Mouse (Mus musculus): ENCODE measurements around the gene Sephs2. TPM values are rescaled to one million over a fixed set of nuclear protein-coding genes. Genes with fewer than 3 reads are reported as not detected.

Gene Sephs2
- polyA plus RNA-seq, 1 experiment: 12.9 TPM

DNA sequence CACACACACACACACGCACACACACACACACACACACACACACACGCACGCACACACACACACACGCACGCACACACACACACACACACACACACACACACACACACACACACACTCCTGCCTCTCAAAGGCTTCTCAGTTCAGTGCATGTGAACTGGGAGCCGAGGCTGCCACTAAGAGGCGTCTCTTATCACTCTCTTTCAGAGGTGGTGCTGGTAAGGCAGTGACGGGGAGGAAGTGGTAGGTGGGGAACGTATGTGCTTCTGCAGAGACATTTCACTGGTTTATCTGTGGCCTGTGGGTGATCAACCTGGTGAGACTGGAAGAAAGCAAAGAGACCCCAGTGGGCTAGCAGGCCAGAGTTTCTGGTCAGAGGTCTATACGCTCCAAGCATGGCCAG lies 11.3 kb upstream of the Sephs2 start:
- WGBS: 22% methylated on average over 10 of the region's 10 CpGs
- H3K27me3 ChIP-seq (ENCODE audit: control insufficient read depth, insufficient read depth, low read length): no peaks in the 10 kb centered on the region
- H3K4me3 ChIP-seq (ENCODE audit: extremely low read depth, insufficient read depth, insufficient read length): no peak overlapping the region
- H3K4me1 ChIP-seq (ENCODE audit: control insufficient read depth, insufficient read depth, insufficient read length): peaks cover 30% of the 10 kb centered on the region; the same call in 1 of the 2 replicates
- H3K36me3 ChIP-seq (ENCODE audit: control insufficient read depth, insufficient read depth, low read length): no peaks in the 10 kb centered on the region
- DNase-seq (ENCODE audit: low read depth in 1 of 2, low spot score in 2 of 2): peak in 1 of 2 experiments; percentile 32
- peak overlapping the region; percentile 83 for H3K27ac ChIP-seq (ENCODE audit: insufficient read depth, low read length)
- no peak for TF ChIP-seq POLR2A (IDR thresholded peaks at IDR 0.05; ENCODE audit: low read depth, low read length)
- TF ChIP-seq CTCF (IDR thresholded peaks at IDR 0.05; ENCODE audit: extremely low read depth, insufficient read depth, insufficient read length, insufficient replicate concordance): no peak

DNA sequence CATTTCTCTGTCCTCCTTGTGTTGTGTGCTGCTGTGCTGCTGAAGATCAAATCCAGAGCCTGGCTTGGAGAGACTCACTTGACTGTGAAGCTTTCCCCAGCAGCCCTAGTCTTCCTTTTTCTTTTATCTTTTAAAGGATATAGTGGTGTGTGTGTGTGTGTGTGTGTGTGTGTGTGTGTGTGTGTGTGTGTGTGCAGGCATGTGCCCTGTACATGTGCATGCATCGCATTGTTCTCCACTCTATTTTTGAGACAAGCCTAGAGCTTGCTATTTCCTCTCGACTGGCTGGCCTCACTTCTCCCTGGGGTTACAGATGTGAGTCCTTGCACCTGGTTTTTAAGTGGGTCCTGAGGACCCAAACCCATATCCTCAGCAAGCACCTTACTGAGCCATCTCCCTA lies 8.3 kb upstream of the Sephs2 start:
- DNase-seq (ENCODE audit: low read depth in 1 of 2, low spot score in 2 of 2): no peak
- TF ChIP-seq CTCF (IDR thresholded peaks at IDR 0.05; ENCODE audit: extremely low read depth, insufficient read depth, insufficient read length, insufficient replicate concordance): no peak
- TF ChIP-seq POLR2A (IDR thresholded peaks at IDR 0.05; ENCODE audit: low read depth, low read length): no peak
- peaks cover 11% of the 10 kb centered on the region; the same call in 1 of the 2 replicates for H3K4me1 ChIP-seq (ENCODE audit: control insufficient read depth, insufficient read depth, insufficient read length)
- no peaks in the 10 kb centered on the region for H3K27me3 ChIP-seq (ENCODE audit: control insufficient read depth, insufficient read depth, low read length)
- H3K4me3 ChIP-seq (ENCODE audit: extremely low read depth, insufficient read depth, insufficient read length): no peak overlapping the region
- H3K36me3 ChIP-seq (ENCODE audit: control insufficient read depth, insufficient read depth, low read length): no peaks in the 10 kb centered on the region
- 23% methylated on average over 2 of the region's 2 CpGs for WGBS
- no peak overlapping the region for H3K27ac ChIP-seq (ENCODE audit: insufficient read depth, low read length)

DNA sequence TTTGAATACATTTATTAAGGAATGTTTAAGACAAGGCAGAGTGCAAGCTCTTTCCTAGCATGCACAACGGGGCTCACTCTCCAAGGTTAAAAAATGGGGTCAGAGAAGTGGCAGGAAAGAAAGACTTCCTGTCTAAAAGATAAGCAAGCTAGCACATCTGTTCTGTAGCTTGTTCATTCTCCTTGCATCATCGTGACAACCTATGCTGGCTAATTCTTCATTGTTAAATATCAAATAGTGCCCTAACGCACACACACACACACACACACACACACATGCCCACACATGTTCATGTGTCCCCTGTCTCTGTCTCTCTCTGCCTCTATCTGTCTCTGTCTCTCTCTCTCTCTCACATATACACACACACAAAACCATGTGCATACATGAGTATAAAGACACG lies 7.3 kb upstream of the Sephs2 start:
- Histone ChIP-seq H3K4me1 (ENCODE audit: control insufficient read depth, insufficient read depth, insufficient read length) (peaks cover 11% of the 10 kb centered on the region; the same call in 1 of the 2 replicates), H3K4me3 (ENCODE audit: extremely low read depth, insufficient read depth, insufficient read length) (no peak overlapping the region), H3K36me3 (ENCODE audit: control insufficient read depth, insufficient read depth, low read length) (no peaks in the 10 kb centered on the region), H3K27me3 (ENCODE audit: control insufficient read depth, insufficient read depth, low read length) (no peaks in the 10 kb centered on the region), H3K27ac (ENCODE audit: insufficient read depth, low read length) (no peak overlapping the region)
- 28% methylated on average over 4 of the region's 4 CpGs for WGBS
- TF ChIP-seq CTCF (IDR thresholded peaks at IDR 0.05; ENCODE audit: extremely low read depth, insufficient read depth, insufficient read length, insufficient replicate concordance): no peak
- no peak for DNase-seq (ENCODE audit: low read depth in 1 of 2, low spot score in 2 of 2)

DNA sequence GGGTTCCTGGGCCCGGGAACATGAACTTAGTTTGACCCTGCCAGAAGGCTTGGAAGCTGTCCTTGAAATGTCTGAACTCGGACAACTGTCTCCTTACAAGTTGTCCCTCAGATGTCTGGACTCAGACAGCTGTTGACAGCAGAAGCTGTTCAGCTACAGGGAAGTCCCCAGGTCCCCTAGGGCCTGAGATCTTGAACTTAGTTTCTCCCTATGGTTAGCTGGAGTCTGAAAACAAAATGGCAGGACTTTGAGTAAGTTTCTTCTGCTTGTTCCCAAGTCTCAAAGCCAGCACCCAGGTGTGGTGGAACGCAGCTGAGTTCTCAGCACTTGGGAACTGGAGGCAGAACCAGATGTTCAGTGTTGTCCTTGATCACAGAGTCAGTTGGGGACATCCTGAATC lies 6.2 kb upstream of the Sephs2 start:
- H3K27ac ChIP-seq (ENCODE audit: insufficient read depth, low read length): no peak overlapping the region
- WGBS: 67% methylated on average over 3 of the region's 3 CpGs
- no peak for TF ChIP-seq CTCF (IDR thresholded peaks at IDR 0.05; ENCODE audit: extremely low read depth, insufficient read depth, insufficient read length, insufficient replicate concordance)
- TF ChIP-seq POLR2A (IDR thresholded peaks at IDR 0.05; ENCODE audit: low read depth, low read length): no peak
- H3K36me3 ChIP-seq (ENCODE audit: control insufficient read depth, insufficient read depth, low read length): no peaks in the 10 kb centered on the region
- DNase-seq (ENCODE audit: low read depth in 1 of 2, low spot score in 2 of 2): no peak
- no peaks in the 10 kb centered on the region for H3K27me3 ChIP-seq (ENCODE audit: control insufficient read depth, insufficient read depth, low read length)
- no peak overlapping the region for H3K4me3 ChIP-seq (ENCODE audit: extremely low read depth, insufficient read depth, insufficient read length)
- H3K4me1 ChIP-seq (ENCODE audit: control insufficient read depth, insufficient read depth, insufficient read length): peaks cover 8% of the 10 kb centered on the region; the same call in 1 of the 2 replicates

DNA sequence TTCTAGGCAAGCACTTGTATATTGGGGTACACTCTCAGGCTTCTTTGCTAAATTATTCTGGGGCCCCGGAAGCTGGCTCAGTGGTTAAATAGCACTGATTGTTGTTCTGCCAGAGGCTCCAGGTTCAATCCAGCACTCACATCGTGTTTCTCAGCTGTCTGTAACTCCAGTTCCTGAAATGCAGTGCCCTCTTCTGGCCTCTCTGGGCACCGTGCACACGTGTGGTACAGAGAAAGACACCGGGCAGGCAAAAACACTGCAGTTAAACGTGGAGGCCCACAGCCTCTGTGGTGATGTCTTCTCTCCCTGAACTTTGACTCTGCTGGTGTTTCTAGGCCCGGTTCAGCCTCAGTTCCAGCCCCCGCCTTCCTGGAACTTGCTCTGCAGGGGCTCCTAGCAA lies 4.5 kb upstream of the Sephs2 start:
- H3K27me3 ChIP-seq (ENCODE audit: control insufficient read depth, insufficient read depth, low read length): no peaks in the 10 kb centered on the region
- H3K27ac ChIP-seq (ENCODE audit: insufficient read depth, low read length): no peak overlapping the region
- H3K36me3 ChIP-seq (ENCODE audit: control insufficient read depth, insufficient read depth, low read length): no peaks in the 10 kb centered on the region
- WGBS: 15% methylated on average over 8 of the region's 8 CpGs
- H3K4me1 ChIP-seq (ENCODE audit: control insufficient read depth, insufficient read depth, insufficient read length): peaks cover 7% of the 10 kb centered on the region; the same call in 1 of the 2 replicates
- no peak for TF ChIP-seq POLR2A (IDR thresholded peaks at IDR 0.05; ENCODE audit: low read depth, low read length)
- peak; percentile 65; the same call in 1 of the 2 replicates for TF ChIP-seq CTCF (IDR thresholded peaks at IDR 0.05; ENCODE audit: extremely low read depth, insufficient read depth, insufficient read length, insufficient replicate concordance)
- no peak overlapping the region for H3K4me3 ChIP-seq (ENCODE audit: extremely low read depth, insufficient read depth, insufficient read length)
- peak; percentile 52 to 58 for DNase-seq (ENCODE audit: low read depth in 1 of 2, low spot score in 2 of 2)

DNA sequence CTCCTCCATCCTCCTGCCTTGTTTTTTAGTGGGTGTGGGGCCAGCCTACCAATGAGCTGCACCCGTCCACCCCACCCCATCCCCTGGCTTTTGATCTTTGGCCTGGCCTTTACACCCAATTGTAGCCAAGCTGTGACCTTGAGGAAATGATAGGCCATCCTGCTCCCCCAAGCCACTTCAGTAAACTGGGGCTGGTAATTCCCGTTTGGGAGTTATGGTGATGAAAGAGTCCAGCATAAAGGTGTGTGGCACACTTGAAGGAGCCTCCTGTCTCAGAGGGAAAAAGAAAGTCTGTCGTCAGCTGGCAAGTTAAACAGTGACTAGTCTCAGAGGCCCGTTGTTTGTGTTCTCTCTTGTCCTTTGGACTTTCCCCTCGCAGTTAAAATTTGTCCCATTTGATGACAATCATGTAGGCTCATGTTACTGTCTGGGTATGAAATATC lies 2.7 kb upstream of the Sephs2 start:
- Histone ChIP-seq H3K27ac (ENCODE audit: insufficient read depth, low read length) (no peak overlapping the region), H3K4me1 (ENCODE audit: control insufficient read depth, insufficient read depth, insufficient read length) (peaks cover 15% of the 10 kb centered on the region; the same call in 1 of the 2 replicates), H3K36me3 (ENCODE audit: control insufficient read depth, insufficient read depth, low read length) (no peaks in the 10 kb centered on the region), H3K4me3 (ENCODE audit: extremely low read depth, insufficient read depth, insufficient read length) (no peak overlapping the region), H3K27me3 (ENCODE audit: control insufficient read depth, insufficient read depth, low read length) (no peaks in the 10 kb centered on the region)
- no peak for TF ChIP-seq POLR2A (IDR thresholded peaks at IDR 0.05; ENCODE audit: low read depth, low read length)
- TF ChIP-seq CTCF (IDR thresholded peaks at IDR 0.05; ENCODE audit: extremely low read depth, insufficient read depth, insufficient read length, insufficient replicate concordance): no peak
- 87% methylated on average over 5 of the region's 5 CpGs for WGBS
- no peak for DNase-seq (ENCODE audit: low read depth in 1 of 2, low spot score in 2 of 2)

DNA sequence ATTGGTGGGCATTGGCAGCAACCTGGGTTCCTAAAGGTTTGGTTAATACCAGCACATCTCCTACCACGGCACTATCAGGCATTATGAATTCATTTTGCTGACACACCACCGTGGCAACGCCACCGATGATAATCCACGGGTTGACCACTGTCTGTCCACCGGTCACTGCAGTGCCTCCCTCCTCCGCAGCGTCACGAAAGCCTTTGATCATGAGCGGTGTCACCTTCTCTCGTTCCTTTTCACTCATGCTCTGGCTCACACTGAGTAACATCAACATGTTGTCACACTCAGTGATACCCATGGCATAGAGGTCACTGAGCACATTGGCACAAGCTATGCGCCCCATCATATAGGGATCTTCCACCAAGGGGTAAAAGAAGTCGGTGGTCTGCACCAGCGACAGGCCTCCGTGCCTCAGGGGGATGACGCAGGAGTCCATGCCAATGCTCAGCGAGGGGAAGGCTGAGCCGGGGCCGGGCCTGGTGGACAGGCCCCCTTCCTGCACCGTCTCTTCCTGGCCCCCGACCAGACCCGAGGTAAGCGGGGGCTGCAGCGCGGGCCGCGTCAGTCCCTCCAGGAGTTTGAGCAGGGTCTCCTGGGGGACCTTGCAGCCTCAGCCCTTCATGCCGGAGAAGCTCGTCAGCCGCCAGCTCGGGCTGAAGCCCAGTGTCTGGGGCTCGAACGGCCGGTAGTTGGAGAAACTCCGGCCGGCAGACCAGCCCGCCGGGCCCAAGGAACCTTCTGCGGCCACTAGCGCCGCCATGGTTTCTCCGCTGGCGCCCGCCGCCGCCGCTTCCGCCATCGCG lies 534 bp downstream of the Sephs2 start:
- TF ChIP-seq POLR2A (IDR thresholded peaks at IDR 0.05; ENCODE audit: low read depth, low read length) (no peak), CTCF (IDR thresholded peaks at IDR 0.05; ENCODE audit: extremely low read depth, insufficient read depth, insufficient read length, insufficient replicate concordance) (no peak)
- WGBS: 11% methylated on average over 50 of the region's 50 CpGs
- H3K27me3 ChIP-seq (ENCODE audit: control insufficient read depth, insufficient read depth, low read length): no peaks in the 10 kb centered on the region
- 0 out of 2 replicates have a peak, but pooled peaks cover 2% of the 10 kb centered on the region for H3K36me3 ChIP-seq (ENCODE audit: control insufficient read depth, insufficient read depth, low read length)
- peak overlapping the region; percentile 93 for H3K4me3 ChIP-seq (ENCODE audit: extremely low read depth, insufficient read depth, insufficient read length)
- H3K27ac ChIP-seq (ENCODE audit: insufficient read depth, low read length): peak overlapping the region; percentile 83
- DNase-seq (ENCODE audit: low read depth in 1 of 2, low spot score in 2 of 2): no peak
- H3K4me1 ChIP-seq (ENCODE audit: control insufficient read depth, insufficient read depth, insufficient read length): peaks cover 13% of the 10 kb centered on the region; the same call in 1 of the 2 replicates
